Mouse (Mus musculus) liver, adult 2 months (tissue): ENCODE data around the gene Raver1. TPM values are rescaled to one million over a fixed set of nuclear protein-coding genes. Genes with fewer than 3 reads are reported as not detected.

ENCODE experiments used
- DNase-seq: peaks from one replicate; pipeline ENCODE4 v3.0.0-alpha.2; 2011; ENCODE audit warnings: low read depth, low spot score; ENCODE audit errors: extremely low read depth
- H3K27ac ChIP-seq: fragments of 200-500 bp; replicated peaks from 2 replicates; pipeline ENCODE4 v1.5.1; 2012; ENCODE audit warnings: low read depth, mild to moderate bottlenecking, control low read depth, inconsistent platforms, low read length; ENCODE audit not compliant: insufficient read depth
- H3K27me3 ChIP-seq: fragments of 200-500 bp; 2 replicates; pipeline ENCODE4 v1.6.1; 2012; ENCODE audit warnings: mild to moderate bottlenecking, moderate library complexity, low read length, inconsistent platforms; ENCODE audit not compliant: control insufficient read depth, insufficient read depth
- H3K36me3 ChIP-seq: fragments of 200-500 bp; 2 replicates; pipeline ENCODE4 v1.6.1; 2012; ENCODE audit warnings: low read length, inconsistent platforms; ENCODE audit not compliant: control insufficient read depth, insufficient read depth
- H3K4me1 ChIP-seq: fragments of 200-500 bp; 2 replicates; pipeline ENCODE4 v1.6.1; 2011; ENCODE audit warnings: low read length; ENCODE audit not compliant: control insufficient read depth, insufficient read depth
- H3K4me3 ChIP-seq: fragments of 200-500 bp; 2 replicates; pipeline ENCODE4 v1.5.1; 2011; ENCODE audit warnings: low read depth, mild to moderate bottlenecking, control low read depth, low read length, moderate library complexity; ENCODE audit not compliant: insufficient read depth
- H3K79me2 ChIP-seq: fragments of 200-500 bp; 2 replicates; pipeline ENCODE4 v1.6.1; 2012; ENCODE audit warnings: inconsistent platforms, mild to moderate bottlenecking, low read length, moderate library complexity; ENCODE audit not compliant: control insufficient read depth, insufficient read depth
- H3K9ac ChIP-seq: fragments of 200-500 bp; 2 replicates; pipeline ENCODE4 v1.6.1; 2012; ENCODE audit warnings: low read depth, mild to moderate bottlenecking, control low read depth, inconsistent platforms, low read length
- CTCF ChIP-seq: fragments of 200-500 bp; IDR thresholded peaks from 2 replicates; pipeline ENCODE4 v1.5.1; 2011; ENCODE audit warnings: low read depth, low read length, control low read depth
- POLR2A ChIP-seq: fragments of 200-500 bp; IDR thresholded peaks from 2 replicates; pipeline ENCODE4 v1.6.1; 2011; ENCODE audit warnings: low read length, control low read depth; ENCODE audit not compliant: insufficient read depth; ENCODE audit errors: extremely low read depth
- WGBS: fragments of 180-500 bp; shearing (Covaris S2); methylation state at CpG from one replicate; pipeline ENCODE4 v1.1.7; 2018; 5-methylcytosine and 5-hydroxymethylcytosine counted together
- polyA plus RNA-seq: library from polyadenylated mRNA; depleted of rRNA; stranded (reverse); fragments of >200 nt; gene quantifications from 2 replicates; pipeline ENCODE4 v1.2.3, GENCODE M21; 2012
- total RNA-seq: library from RNA; depleted of rRNA; stranded (reverse); fragments of >200 nt; gene quantifications from 2 replicates; pipeline ENCODE4 v1.2.3, GENCODE M21; 2014

Raver1 gene
- total and polyA plus RNA-seq, 2 experiments, result 1.8 to 22.1 TPM

DNA sequence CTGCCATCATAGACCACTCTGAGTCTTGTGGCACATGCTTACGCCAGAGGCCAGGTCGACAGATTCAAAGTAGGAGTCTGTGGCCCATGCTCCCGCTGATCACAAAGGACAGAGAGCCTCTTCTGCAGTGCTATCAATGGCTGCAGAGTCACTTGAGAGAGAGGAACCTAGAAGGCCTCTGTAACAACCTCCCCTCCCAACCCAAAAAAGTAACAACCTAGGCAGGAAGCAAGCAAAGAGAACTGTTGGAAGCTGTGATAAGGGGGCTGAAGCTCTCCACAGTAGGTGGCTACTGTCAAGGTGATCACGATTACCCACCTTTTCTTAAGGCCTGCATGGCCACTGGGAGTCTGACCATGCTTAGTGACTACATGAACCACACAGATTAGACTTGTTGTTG, 48.2 kb downstream of the Raver1 start:
- Histone ChIP-seq H3K36me3 (no peaks in the 10 kb centered on the region), H3K27me3 (0 out of 2 replicates have a peak, but pooled peaks cover under 1% of the 10 kb centered on the region), H3K4me1 (no peaks in the 10 kb centered on the region), H3K9ac (no peak overlapping the region), H3K79me2 (no peaks in the 10 kb centered on the region), H3K4me3 (no peak overlapping the region), H3K27ac (no peak overlapping the region)
- DNase-seq, result no peak
- TF ChIP-seq POLR2A (no peak), CTCF (no peak)
- 90% methylated on average over 4 of the region's 4 CpGs for WGBS

GRCm38 (mm10) chr9:21041308-21041707, 50.5 kb downstream of the Raver1 start:
- Histone ChIP-seq H3K36me3 (no peaks in the 10 kb centered on the region), H3K4me3 (no peak overlapping the region), H3K79me2 (no peaks in the 10 kb centered on the region), H3K4me1 (0 out of 2 replicates have a peak, but pooled peaks cover 2% of the 10 kb centered on the region), H3K27ac (no peak overlapping the region), H3K27me3 (peaks cover 19% of the 10 kb centered on the region), H3K9ac (no peak overlapping the region)
- TF ChIP-seq POLR2A (no peak), CTCF (no peak)
- DNase-seq, result no peak
- WGBS, result 63% methylated on average over 4 of the region's 4 CpGs

DNA sequence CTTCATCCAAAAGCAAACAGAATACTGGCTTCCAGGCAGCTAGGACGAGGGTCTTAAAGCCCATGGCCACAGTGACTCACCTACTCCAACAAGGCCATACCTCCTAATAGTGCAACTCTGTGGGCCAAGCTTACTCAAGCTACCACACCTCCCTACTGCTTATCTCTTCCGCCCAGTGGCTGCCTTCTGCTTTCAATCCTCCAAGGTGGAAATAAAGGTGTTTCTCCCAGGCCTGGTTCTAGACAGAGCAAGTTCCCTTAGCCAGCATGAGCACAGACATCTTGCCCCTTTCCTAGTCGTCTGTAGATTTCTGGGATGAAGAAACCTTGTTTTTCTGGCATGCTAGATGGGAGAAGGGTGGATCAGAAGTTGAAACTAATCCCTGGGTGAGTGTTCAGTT, 52.0 kb downstream of the Raver1 start:
- Histone ChIP-seq H3K36me3 (no peaks in the 10 kb centered on the region), H3K9ac (no peak overlapping the region), H3K4me3 (no peak overlapping the region), H3K27ac (no peak overlapping the region), H3K79me2 (no peaks in the 10 kb centered on the region), H3K27me3 (peaks cover 28% of the 10 kb centered on the region), H3K4me1 (peaks cover 5% of the 10 kb centered on the region; the same call in 1 of the 2 replicates)
- 78% methylated on average over 3 of the region's 3 CpGs for WGBS
- no peak for DNase-seq
- TF ChIP-seq CTCF, result no peak
- no peak for TF ChIP-seq POLR2A

DNA sequence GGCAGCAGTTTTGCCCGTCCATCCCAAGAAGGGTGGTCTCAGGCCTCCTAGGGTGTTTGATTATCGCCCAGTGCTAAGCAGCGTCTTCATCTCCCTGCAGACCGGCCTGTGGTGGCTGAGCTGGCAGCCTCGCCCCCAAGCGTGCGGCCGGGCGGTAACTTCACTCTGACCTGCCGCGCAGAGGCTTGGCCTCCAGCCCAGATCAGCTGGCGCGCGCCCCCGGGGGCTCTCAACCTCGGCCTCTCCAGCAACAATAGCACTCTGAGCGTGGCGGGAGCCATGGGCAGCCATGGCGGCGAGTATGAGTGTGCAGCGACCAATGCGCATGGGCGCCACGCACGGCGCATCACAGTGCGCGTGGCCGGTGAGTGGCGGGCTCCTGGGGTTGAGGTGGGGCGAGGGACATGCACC, 54.3 kb downstream of the Raver1 start:
- TF ChIP-seq CTCF, result no peak
- TF ChIP-seq POLR2A, result no peak
- H3K27ac ChIP-seq, result no peak overlapping the region
- H3K36me3 ChIP-seq, result no peaks in the 10 kb centered on the region
- H3K9ac ChIP-seq, result no peak overlapping the region
- peaks cover 30% of the 10 kb centered on the region for H3K27me3 ChIP-seq
- H3K4me1 ChIP-seq, result peaks cover 9% of the 10 kb centered on the region; the same call in 1 of the 2 replicates
- H3K4me3 ChIP-seq, result no peak overlapping the region
- DNase-seq, result no peak
- 9% methylated on average over 31 of the region's 31 CpGs for WGBS
- H3K79me2 ChIP-seq, result no peaks in the 10 kb centered on the region

GRCm38 (mm10) chr9:21036666-21037065, 55.1 kb downstream of the Raver1 start:
- WGBS, result 5% methylated on average over 22 of the region's 22 CpGs
- H3K4me3 ChIP-seq, result no peak overlapping the region
- TF ChIP-seq CTCF (no peak), POLR2A (no peak)
- no peak overlapping the region for H3K9ac ChIP-seq
- H3K4me1 ChIP-seq, result peaks cover 9% of the 10 kb centered on the region; the same call in 1 of the 2 replicates
- H3K79me2 ChIP-seq, result no peaks in the 10 kb centered on the region
- no peak for DNase-seq
- no peak overlapping the region for H3K27ac ChIP-seq
- H3K27me3 ChIP-seq, result peaks cover 30% of the 10 kb centered on the region
- H3K36me3 ChIP-seq, result no peaks in the 10 kb centered on the region

- TF ChIP-seq CTCF, result no peak
- no peak for TF ChIP-seq POLR2A
- Histone ChIP-seq H3K79me2 (no peaks in the 10 kb centered on the region), H3K9ac (no peak overlapping the region), H3K27me3 (peaks cover 30% of the 10 kb centered on the region), H3K4me3 (no peak overlapping the region), H3K36me3 (no peaks in the 10 kb centered on the region), H3K4me1 (peaks cover 13% of the 10 kb centered on the region; the same call in 1 of the 2 replicates), H3K27ac (no peak overlapping the region)
- 9% methylated on average over 20 of the region's 20 CpGs for WGBS
- no peak for DNase-seq
Observed at GRCm38 (mm10) chr9:21036161-21036560, 55.6 kb downstream of the Raver1 start.
